Mouse (Mus musculus) liver, adult 2 months (tissue): ENCODE results near the gene Gpc6. TPM values are rescaled to one million over a fixed set of nuclear protein-coding genes. Genes with fewer than 3 reads are reported as not detected.

Experiments used
- DNase-seq: peaks from one replicate; pipeline ENCODE4 v3.0.0-alpha.2; 2011; ENCODE audit warnings: low read depth, low spot score; ENCODE audit errors: extremely low read depth
- H3K27ac ChIP-seq: fragments of 200-500 bp; replicated peaks from 2 replicates; pipeline ENCODE4 v1.5.1; 2012; ENCODE audit warnings: low read depth, mild to moderate bottlenecking, control low read depth, inconsistent platforms, low read length; ENCODE audit not compliant: insufficient read depth
- H3K27me3 ChIP-seq: fragments of 200-500 bp; 2 replicates; pipeline ENCODE4 v1.6.1; 2012; ENCODE audit warnings: mild to moderate bottlenecking, moderate library complexity, low read length, inconsistent platforms; ENCODE audit not compliant: control insufficient read depth, insufficient read depth
- H3K36me3 ChIP-seq: fragments of 200-500 bp; 2 replicates; pipeline ENCODE4 v1.6.1; 2012; ENCODE audit warnings: low read length, inconsistent platforms; ENCODE audit not compliant: control insufficient read depth, insufficient read depth
- H3K4me1 ChIP-seq: fragments of 200-500 bp; 2 replicates; pipeline ENCODE4 v1.6.1; 2011; ENCODE audit warnings: low read length; ENCODE audit not compliant: control insufficient read depth, insufficient read depth
- H3K4me3 ChIP-seq: fragments of 200-500 bp; 2 replicates; pipeline ENCODE4 v1.5.1; 2011; ENCODE audit warnings: low read depth, mild to moderate bottlenecking, control low read depth, low read length, moderate library complexity; ENCODE audit not compliant: insufficient read depth
- H3K79me2 ChIP-seq: fragments of 200-500 bp; 2 replicates; pipeline ENCODE4 v1.6.1; 2012; ENCODE audit warnings: inconsistent platforms, mild to moderate bottlenecking, low read length, moderate library complexity; ENCODE audit not compliant: control insufficient read depth, insufficient read depth
- H3K9ac ChIP-seq: fragments of 200-500 bp; 2 replicates; pipeline ENCODE4 v1.6.1; 2012; ENCODE audit warnings: low read depth, mild to moderate bottlenecking, control low read depth, inconsistent platforms, low read length
- CTCF ChIP-seq: fragments of 200-500 bp; IDR thresholded peaks from 2 replicates; pipeline ENCODE4 v1.5.1; 2011; ENCODE audit warnings: low read depth, low read length, control low read depth
- POLR2A ChIP-seq: fragments of 200-500 bp; IDR thresholded peaks from 2 replicates; pipeline ENCODE4 v1.6.1; 2011; ENCODE audit warnings: low read length, control low read depth; ENCODE audit not compliant: insufficient read depth; ENCODE audit errors: extremely low read depth
- WGBS: fragments of 180-500 bp; shearing (Covaris S2); methylation state at CpG from one replicate; pipeline ENCODE4 v1.1.7; 2018; 5-methylcytosine and 5-hydroxymethylcytosine counted together
- polyA plus RNA-seq: library from polyadenylated mRNA; depleted of rRNA; stranded (reverse); fragments of >200 nt; gene quantifications from 2 replicates; pipeline ENCODE4 v1.2.3, GENCODE M21; 2012
- total RNA-seq: library from RNA; depleted of rRNA; stranded (reverse); fragments of >200 nt; gene quantifications from 2 replicates; pipeline ENCODE4 v1.2.3, GENCODE M21; 2014

Gene Gpc6
- total and polyA plus RNA-seq, 2 experiments, result 0.88 to 2.6 TPM

DNA sequence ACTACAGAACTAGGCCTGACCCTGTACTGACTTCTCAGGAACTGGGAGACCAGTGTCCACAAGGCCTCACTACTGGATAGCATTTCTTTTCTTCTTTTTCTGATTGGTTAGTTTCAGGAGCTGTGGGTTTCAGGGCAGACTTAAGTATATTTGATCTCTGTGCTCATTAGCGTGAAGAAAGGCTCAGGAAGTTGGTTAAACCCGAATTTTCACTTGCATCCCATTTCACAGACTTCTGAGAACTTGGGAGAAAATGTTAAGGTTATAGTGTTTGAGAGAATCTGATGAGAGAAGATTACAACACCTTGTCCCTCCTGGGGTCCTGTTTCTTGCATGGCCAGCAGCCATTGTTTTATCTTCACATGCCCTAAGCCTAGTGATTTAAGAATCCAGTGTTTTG is 849 bp upstream of the Gpc6 start:
- peaks cover 1% of the 10 kb centered on the region; the same call in 1 of the 2 replicates for H3K4me1 ChIP-seq
- no peak for DNase-seq
- no peaks in the 10 kb centered on the region for H3K36me3 ChIP-seq
- H3K27me3 ChIP-seq, result 0 out of 2 replicates have a peak, but pooled peaks cover 3% of the 10 kb centered on the region
- H3K79me2 ChIP-seq, result no peaks in the 10 kb centered on the region
- H3K4me3 ChIP-seq, result no peak overlapping the region
- TF ChIP-seq CTCF, result no peak
- no peak for TF ChIP-seq POLR2A
- H3K27ac ChIP-seq, result no peak overlapping the region
- WGBS, result 85% methylated on average over 2 of the region's 2 CpGs
- no peak overlapping the region for H3K9ac ChIP-seq

DNA sequence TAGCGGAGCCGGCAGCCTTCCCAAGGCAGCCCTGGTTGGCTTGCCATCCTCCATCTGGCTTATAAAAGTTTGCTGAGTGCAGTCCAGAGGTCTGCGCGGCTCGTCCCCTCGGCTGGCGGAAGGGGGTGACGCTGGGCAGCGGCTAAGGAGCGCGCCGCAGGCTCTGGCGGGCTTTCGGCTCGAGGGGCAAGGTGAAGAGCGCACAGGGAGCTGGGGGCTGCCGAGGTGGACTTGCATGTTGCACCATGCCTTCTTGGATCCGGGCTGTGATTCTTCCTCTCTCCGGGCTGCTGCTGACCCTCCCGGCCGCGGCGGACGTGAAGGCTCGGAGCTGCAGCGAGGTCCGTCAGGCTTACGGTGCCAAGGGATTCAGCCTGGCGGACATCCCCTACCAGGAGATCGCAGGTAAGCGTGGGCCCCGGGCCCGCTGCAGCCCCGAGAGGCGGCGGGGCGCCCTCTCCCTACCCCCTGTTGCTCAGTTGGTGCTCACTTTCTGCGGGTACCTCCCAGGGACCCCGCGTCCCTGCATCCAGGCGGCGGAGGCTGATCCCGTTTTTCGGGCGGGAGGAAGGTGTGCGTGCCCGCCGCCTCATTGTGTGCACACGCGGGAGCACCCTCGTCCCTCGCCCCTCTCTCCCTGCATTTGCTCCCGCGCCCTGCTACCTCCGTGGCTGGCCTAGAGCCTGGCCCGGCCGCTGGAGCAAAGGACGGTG is 732 bp downstream of the Gpc6 start:
- under 1% methylated on average over 58 of the region's 58 CpGs for WGBS
- H3K27me3 ChIP-seq, result 0 out of 2 replicates have a peak, but pooled peaks cover 3% of the 10 kb centered on the region
- no peaks in the 10 kb centered on the region for H3K79me2 ChIP-seq
- H3K4me1 ChIP-seq, result peaks cover 1% of the 10 kb centered on the region; the same call in 1 of the 2 replicates
- H3K36me3 ChIP-seq, result no peaks in the 10 kb centered on the region
- TF ChIP-seq POLR2A (no peak), CTCF (no peak)
- peak overlapping the region; percentile 41 for H3K9ac ChIP-seq
- H3K4me3 ChIP-seq, result peak overlapping the region; percentile 65
- DNase-seq, result no peak
- H3K27ac ChIP-seq, result no peak overlapping the region

DNA sequence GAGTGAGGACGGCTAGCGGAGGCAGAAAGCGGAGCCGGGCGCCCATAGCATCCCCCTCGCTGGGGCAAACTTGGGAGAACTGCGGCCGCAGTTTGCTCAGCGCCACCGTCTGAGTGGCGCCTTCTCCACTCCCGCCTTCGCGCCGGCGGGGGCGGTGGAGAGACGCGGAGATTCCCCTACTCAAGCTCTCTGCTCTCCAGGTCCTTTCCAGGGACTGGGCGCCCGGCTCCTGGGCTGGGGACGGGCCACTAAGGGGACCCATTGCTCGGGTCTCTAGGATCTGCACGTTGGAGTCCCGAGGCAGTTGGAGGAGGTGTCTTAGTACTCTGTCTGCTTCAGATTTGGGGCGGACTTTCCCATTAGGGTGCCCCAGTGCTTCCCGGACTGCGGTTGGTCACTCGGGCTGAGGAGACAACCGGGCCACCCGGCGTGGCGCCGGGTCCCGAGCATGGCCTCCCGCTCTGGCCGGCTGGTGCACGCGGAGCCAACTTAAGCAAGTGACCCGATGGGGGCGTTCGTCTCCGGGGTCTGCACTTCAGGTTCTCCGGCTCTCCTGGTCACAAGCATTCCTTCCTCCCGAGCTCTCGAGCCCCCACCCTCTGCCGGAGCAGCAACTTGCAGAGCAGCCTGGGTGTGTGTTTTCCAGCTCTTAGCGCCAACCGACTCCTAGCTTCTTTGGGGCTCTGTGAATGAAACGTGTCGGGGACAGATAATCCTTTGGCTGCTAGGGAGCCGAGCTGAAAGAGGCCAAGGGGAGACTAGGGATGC is 1.5 kb downstream of the Gpc6 start:
- peaks cover 1% of the 10 kb centered on the region; the same call in 1 of the 2 replicates for H3K4me1 ChIP-seq
- H3K9ac ChIP-seq, result peak overlapping the region; percentile 41
- H3K36me3 ChIP-seq, result no peaks in the 10 kb centered on the region
- H3K4me3 ChIP-seq, result peak overlapping the region; percentile 65
- DNase-seq, result no peak
- 0 out of 2 replicates have a peak, but pooled peaks cover 3% of the 10 kb centered on the region for H3K27me3 ChIP-seq
- H3K79me2 ChIP-seq, result no peaks in the 10 kb centered on the region
- WGBS, result under 1% methylated on average over 52 of the region's 52 CpGs
- TF ChIP-seq CTCF, result no peak
- no peak for TF ChIP-seq POLR2A
- no peak overlapping the region for H3K27ac ChIP-seq

DNA sequence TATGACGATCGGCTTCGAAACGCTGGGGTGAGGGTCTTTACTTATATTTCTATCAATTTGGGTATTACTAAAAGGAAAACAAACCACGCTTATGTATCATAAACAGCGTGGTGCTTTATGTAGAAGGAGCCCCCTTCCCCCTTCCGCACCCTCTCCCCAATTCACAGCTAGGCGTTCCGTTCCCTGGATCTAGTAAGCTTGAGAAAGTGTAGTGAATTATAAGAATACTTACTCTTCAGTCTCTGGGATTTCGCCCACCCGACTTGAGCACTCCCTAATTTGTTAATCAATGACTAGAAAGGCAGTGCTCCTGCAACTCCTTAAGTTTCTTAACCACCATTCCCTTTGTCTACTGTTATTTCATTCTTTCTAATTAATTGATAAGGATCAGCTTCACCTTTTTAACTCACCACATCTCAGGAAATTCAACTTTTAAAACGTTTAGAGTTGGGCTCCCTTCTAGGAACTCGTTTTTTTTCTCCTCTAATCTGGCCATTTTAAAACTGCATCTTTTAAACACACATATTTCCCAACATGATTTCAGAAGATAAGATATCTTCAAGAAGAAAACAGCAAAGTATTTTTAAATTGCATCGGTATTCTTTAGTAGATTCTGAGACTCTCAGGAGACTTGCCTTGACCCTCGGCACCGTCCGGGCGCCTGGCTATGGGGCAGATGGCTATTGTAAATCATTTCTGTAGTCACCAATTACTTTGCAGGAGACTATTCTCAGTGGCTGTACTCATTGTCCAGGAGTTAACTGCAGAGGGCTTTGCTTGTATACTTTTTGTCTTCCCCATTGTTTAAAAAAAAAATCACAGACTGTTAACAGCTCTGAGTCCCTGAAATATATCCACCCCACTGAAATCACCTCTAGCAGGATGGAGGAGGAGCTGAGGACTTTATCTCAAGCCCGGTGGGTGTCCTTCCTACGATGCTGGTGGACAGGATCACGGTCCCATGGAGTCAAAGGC is 2.5 kb downstream of the Gpc6 start:
- Histone ChIP-seq H3K4me3 (peak overlapping the region; percentile 65; the same call in 1 of the 2 replicates), H3K27ac (no peak overlapping the region)

DNA sequence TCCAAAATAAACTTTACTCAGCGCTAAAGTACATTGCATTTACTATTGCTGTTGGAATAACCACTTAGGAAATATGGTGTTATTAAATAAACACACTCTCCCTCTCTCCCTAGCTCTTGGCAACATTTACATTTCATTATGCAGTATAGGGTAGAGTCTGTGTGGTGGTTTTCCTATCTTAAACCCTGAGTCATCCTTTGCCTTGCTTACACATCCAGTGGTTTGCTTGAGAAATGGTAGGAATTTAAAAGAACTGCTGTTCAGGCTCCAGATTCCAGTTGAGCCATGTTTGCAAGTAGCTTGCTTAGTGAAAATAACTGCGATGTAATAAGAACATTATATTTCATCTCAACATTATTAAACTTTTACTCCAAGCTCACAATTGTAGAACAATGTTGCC is 3.3 kb downstream of the Gpc6 start:
- no peak overlapping the region for H3K9ac ChIP-seq
- peaks cover 1% of the 10 kb centered on the region; the same call in 1 of the 2 replicates for H3K4me1 ChIP-seq
- no peaks in the 10 kb centered on the region for H3K79me2 ChIP-seq
- no peak overlapping the region for H3K4me3 ChIP-seq
- H3K27me3 ChIP-seq, result 0 out of 2 replicates have a peak, but pooled peaks cover 3% of the 10 kb centered on the region
- H3K36me3 ChIP-seq, result no peaks in the 10 kb centered on the region
- WGBS, result 74% methylated on average over 2 of the region's 2 CpGs
- no peak for TF ChIP-seq POLR2A
- no peak for TF ChIP-seq CTCF
- no peak overlapping the region for H3K27ac ChIP-seq
- no peak for DNase-seq

More for the DNA sequence above, 2.5 kb downstream of the Gpc6 start:
- Histone ChIP-seq H3K9ac (no peak overlapping the region), H3K36me3 (no peaks in the 10 kb centered on the region), H3K4me1 (peaks cover 1% of the 10 kb centered on the region; the same call in 1 of the 2 replicates), H3K27me3 (0 out of 2 replicates have a peak, but pooled peaks cover 3% of the 10 kb centered on the region), H3K79me2 (no peaks in the 10 kb centered on the region)
- TF ChIP-seq CTCF, result no peak
- no peak for TF ChIP-seq POLR2A
- WGBS, result 27% methylated on average over 21 of the region's 21 CpGs
- DNase-seq, result no peak
